Mouse (Mus musculus): ENCODE data around the gene Hes7.

Gene Hes7

GRCm38 (mm10) chr11:69101604-69102402, 18.4 kb upstream of the Hes7 start:
- DNase-seq (ENCODE audit: low spot score), result no peak

GRCm38 (mm10) chr11:69102403-69102725, 17.8 kb upstream of the Hes7 start:
- no peak for DNase-seq (ENCODE audit: low spot score)

DNA sequence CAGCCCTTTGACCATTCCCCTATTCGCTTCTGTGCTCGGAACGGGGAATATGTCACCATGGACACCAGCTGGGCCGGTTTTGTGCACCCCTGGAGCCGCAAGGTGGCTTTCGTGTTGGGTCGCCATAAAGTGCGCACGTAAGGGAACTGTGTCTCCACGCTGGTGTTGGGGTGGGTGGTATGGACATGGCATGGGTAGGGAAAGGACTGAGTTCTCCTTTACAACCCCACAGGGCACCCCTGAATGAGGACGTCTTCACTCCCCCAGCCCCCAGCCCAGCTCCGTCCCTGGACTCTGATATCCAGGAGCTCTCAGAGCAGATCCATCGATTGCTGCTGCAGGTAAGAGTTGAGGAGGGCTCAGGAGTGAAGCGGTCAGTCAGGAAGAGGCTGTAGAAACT, 17.1 kb upstream of the Hes7 start:
- no peak for DNase-seq (ENCODE audit: low spot score)

DNA sequence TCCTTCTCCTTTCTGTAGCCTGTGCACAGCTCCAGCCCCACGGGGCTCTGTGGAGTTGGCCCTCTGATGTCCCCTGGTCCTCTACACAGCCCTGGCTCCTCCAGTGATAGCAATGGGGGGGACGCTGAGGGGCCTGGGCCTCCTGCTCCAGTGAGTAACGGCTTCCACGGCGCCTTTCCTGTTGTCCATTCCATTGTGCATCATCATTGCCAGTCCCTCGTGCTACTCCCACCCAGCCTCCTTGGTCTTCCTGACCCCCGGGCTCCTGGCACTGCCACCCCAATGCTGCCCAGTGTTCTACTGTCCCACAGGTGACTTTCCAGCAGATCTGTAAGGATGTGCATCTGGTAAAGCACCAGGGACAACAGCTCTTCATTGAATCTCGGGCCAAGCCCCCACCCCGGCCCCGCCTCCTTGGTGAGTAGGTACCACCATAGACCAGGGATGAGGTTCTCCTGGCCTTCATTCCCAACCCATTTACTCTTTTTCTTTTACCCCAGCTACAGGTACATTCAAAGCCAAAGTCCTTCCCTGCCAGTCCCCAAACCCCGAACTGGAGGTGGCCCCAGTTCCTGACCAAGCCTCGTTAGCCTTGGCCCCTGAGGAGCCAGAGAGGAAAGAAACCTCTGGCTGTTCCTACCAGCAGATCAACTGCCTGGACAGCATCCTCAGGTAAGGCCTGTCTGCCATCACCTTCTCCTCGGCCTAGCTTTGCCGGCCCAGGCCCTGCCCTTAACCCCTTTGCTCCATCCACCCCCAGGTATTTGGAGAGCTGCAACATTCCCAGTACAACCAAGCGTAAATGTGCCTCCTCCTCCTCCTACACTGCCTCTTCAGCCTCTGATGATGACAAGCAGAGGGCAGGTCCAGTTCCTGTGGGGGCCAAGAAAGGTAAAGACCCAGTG, 16.4 kb upstream of the Hes7 start:
- no peak for DNase-seq (ENCODE audit: low spot score)

DNA sequence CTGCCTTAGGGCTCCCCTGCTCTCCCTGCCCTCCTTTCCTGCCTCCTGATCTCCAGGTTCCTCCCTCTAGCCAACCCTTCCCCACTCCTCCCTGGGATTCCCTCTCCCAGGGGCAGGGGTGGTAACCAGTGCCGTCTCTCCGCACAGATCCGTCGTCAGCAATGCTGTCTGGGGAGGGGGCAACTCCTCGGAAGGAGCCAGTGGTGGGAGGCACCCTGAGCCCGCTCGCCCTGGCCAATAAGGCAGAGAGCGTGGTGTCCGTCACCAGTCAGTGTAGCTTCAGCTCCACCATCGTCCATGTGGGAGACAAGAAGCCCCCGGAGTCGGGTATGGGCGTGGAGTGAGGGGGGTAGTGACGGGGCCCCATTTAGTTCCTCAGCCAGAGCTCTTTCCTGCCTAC, 15.7 kb upstream of the Hes7 start:
- DNase-seq (ENCODE audit: low spot score), result no peak

- DNase-seq (ENCODE audit: low spot score), result no peak
Observed at GRCm38 (mm10) chr11:69105227-69105626, 15.0 kb upstream of the Hes7 start.

DNA sequence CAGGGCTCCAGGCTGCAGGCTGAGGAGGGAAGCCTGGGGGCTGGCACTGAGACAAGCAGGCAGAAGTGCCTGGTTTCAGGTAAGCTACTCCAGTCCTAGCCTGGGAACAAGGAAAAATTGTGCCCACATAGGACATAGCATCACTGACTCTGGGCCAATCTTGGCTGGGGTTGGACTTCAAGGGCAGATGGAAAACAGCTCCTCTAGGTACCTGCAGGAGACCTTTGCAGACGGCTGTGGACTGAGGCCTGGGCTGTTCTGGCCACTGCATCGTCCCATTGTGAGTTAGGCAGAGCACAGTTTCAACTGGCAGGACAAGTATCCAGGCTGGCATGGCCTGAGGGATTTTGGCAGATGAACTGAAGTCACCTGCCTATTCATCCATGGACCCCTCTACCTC, 14.4 kb upstream of the Hes7 start:
- DNase-seq (ENCODE audit: low spot score), result no peak

GRCm38 (mm10) chr11:69106299-69106698, 13.9 kb upstream of the Hes7 start:
- DNase-seq (ENCODE audit: low spot score), result no peak

- no peak for DNase-seq (ENCODE audit: low spot score)
Observed at GRCm38 (mm10) chr11:69106842-69107241, 13.4 kb upstream of the Hes7 start.

DNA sequence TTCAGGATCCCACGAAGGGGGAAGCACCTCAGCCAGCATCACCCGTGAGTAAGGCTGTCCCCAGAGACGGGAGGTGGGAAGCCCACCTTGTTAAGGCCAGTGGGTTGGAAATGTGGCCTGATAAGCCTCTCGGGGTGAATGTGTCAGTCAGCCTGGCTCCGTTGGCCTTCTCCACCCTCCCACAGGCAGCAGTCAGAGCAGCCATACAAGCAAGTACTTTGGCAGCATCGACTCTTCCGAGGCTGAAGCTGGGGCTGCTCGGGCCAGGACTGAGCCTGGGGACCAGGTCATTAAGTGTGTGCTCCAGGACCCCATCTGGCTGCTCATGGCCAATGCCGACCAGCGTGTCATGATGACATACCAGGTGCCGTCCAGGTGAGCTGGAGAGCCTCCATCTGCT, 12.5 kb upstream of the Hes7 start:
- no peak for DNase-seq (ENCODE audit: low spot score)

- no peak for DNase-seq (ENCODE audit: low spot score)
Observed at GRCm38 (mm10) chr11:69108223-69108622, 12.0 kb upstream of the Hes7 start.

- DNase-seq (ENCODE audit: low spot score), result no peak
Observed at GRCm38 (mm10) chr11:69109032-69109900, 10.9 kb upstream of the Hes7 start.

DNA sequence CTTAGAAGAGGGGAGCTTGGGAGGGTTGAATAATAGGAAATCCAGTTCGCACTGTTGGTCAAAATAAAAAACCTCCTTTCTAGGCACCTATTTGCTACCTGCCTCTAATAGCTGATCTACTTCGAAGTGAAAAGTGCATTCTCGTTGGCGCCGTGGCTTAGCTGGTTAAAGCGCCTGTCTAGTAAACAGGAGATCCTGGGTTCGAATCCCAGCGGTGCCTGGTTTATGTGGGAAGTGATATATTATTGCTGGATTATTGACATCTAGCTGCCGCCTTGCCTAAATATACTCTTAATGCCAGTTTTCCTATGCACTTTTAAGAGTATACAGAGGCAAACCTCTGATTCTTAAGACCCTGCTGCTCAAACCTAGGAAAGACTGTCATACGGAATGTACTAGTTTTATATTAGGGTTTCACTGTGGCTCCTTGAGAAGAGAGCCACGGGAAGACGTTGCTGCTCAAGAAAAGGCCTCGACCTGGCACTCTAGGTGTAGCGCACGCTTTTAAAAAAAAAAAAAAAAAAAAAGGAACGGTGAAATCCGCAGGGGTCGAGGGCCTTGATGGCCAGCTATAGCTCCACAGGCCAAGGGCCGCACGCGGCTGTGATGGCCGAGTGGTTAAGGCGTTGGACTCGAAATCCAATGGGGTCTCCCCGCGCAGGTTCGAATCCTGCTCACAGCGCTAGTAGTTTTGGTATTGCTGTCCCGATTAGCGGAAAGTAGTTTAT, 9.7 kb upstream of the Hes7 start:
- peak; percentile 94 for DNase-seq (ENCODE audit: low spot score)

- no peak for DNase-seq (ENCODE audit: low spot score)
Observed at GRCm38 (mm10) chr11:69111051-69111810, 9.0 kb upstream of the Hes7 start.

GRCm38 (mm10) chr11:69111865-69112264, 8.3 kb upstream of the Hes7 start:
- no peak for DNase-seq (ENCODE audit: low spot score)

DNA sequence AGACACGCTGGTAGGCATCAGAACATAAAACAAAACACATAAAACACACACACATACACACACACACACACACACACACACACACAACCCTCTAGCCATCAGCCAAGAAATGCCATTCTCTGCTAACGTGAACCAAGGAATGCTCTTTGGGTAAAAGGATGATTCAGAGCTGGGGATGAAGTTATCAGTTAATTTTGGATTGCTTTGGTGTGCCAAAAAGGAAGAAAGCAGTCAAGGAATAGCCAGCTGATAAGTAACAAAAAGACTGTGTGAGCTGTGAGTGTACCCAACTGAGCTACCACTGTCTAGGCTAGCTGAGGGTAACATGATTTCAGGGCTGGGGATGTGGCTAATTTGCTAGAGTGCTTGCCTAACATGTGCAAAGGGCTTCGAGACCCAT, 6.2 kb upstream of the Hes7 start:
- no peak for DNase-seq (ENCODE audit: low spot score)

GRCm38 (mm10) chr11:69114621-69115020, 5.6 kb upstream of the Hes7 start:
- no peak for DNase-seq (ENCODE audit: low spot score)

- no peak for DNase-seq (ENCODE audit: low spot score)
Observed at GRCm38 (mm10) chr11:69116843-69117242, 3.4 kb upstream of the Hes7 start.

- peak; percentile 71 for DNase-seq (ENCODE audit: low spot score)
Observed at GRCm38 (mm10) chr11:69117737-69118695, 2.2 kb upstream of the Hes7 start.

DNA sequence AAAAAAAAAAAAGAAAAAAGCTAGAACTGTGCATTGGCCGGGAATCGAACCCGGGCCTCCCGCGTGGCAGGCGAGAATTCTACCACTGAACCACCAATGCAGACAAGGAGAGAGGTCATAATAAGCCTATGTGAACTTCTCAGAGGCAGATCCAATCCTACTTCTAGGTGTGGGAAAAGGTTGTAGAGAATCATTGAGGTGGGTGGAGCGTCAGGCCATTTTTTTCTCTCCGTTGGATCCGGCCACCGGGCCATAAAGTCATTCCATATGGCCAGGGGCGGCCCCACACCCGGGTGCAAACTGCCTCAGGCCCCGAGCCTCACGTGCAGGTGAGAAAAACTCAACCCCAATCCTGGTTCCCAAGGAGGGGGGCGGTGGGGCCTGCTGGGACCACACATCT, 1.4 kb upstream of the Hes7 start:
- DNase-seq (ENCODE audit: low spot score), result peak; percentile 75
